Mouse (Mus musculus): ENCODE data around the gene Plk4. TPM values are rescaled to one million over a fixed set of nuclear protein-coding genes. Genes with fewer than 3 reads are reported as not detected.

Plk4 gene
- polyA plus RNA-seq, 1 experiment from 2014 or later, result 74.8 TPM

Other genes with a start within 250 kb of the Plk4 start
- 0.28 TPM in 1 of 2 replicates, not detected in the other for gene Slc25a31, start 91.2 kb upstream of the Plk4 start, polyA plus RNA-seq (2014; fragmentation: Nextera tagmentation; extraction: Ambion mirVana)
- gene Hspa4l, start 55.5 kb upstream of the Plk4 start, polyA plus RNA-seq (2014; fragmentation: Nextera tagmentation; extraction: Ambion mirVana), result 4.3 and 8.8 TPM in 2 replicates
- 5.3 and 8.1 TPM in 2 replicates for gene Mfsd8, start 46.9 kb downstream of the Plk4 start, polyA plus RNA-seq (2014; fragmentation: Nextera tagmentation; extraction: Ambion mirVana)
- 6.0 and 6.1 TPM in 2 replicates for gene Abhd18, start 47.0 kb downstream of the Plk4 start, polyA plus RNA-seq (2014; fragmentation: Nextera tagmentation; extraction: Ambion mirVana)
- 0.16 TPM in 1 of 2 replicates, not detected in the other for gene 1700034I23Rik, start 102.5 kb downstream of the Plk4 start, polyA plus RNA-seq (2014; fragmentation: Nextera tagmentation; extraction: Ambion mirVana)
- gene Larp1b, start 149.8 kb downstream of the Plk4 start, polyA plus RNA-seq (2014; fragmentation: Nextera tagmentation; extraction: Ambion mirVana), result 6.3 and 7.4 TPM in 2 replicates